In genomic region chr10:117465058-117465660, GRCm38 (mm10) we compare ENCODE assay signal across 21 mouse cellular contexts.
DNase-seq lines count a peak whose midpoint lies in the region; ATAC-seq lines count a peak whose summit lies in the region.
"Had no signal": no experiment of that assay in that cellular context is flagged by ENCODE, and none has a peak within 500 bp of the region (broad histone marks: within the 10 kb centered on the region; RNA-seq: fewer than 3 reads in every experiment).

No protein-coding gene starts in this region.

- H3K36me3 ChIP-seq in kidney, embryonic 16.5 days (ENCODE audit: insufficient read depth, low read length) = no peaks in the 10 kb centered on the region
- H3K36me3 ChIP-seq: embryonic facial prominence, embryonic 12.5 days; embryonic facial prominence, embryonic 15.5 days; hindbrain, embryonic 12.5 days had no signal

- peak; percentile 72 for DNase-seq in heart, adult 11 months
- no peak for DNase-seq in heart, adult 8-10 months (ENCODE audit: low spot score)
- peak; percentile 92 for DNase-seq in adipocyte (ENCODE audit: low spot score)
- peak; percentile 65 for DNase-seq in kidney, postnatal 14 days
- DNase-seq in cerebellum, adult 9-11 months = no peak
- DNase-seq in testis, postnatal 10 days (ENCODE audit: low spot score) = no peak
- DNase-seq: adrenal gland, postnatal 10 days; adrenal gland, postnatal 36 days; cerebellum, adult 18-20 months; cerebellum, adult 9-10 months; cerebellum, postnatal 25 days; gastrocnemius, postnatal 25 days; heart, adult 2 months had no signal

- H3K27ac ChIP-seq in kidney, embryonic 16.5 days (ENCODE audit: low read length) = 0 out of 2 replicates have a peak overlapping the region, but pooled peaks have one; percentile 29
- H3K27ac ChIP-seq: embryonic facial prominence, embryonic 12.5 days; embryonic facial prominence, embryonic 15.5 days; heart, adult 2 months; hindbrain, embryonic 12.5 days had no signal

- no peaks in the 10 kb centered on the region for H3K9me3 ChIP-seq in kidney, embryonic 16.5 days (ENCODE audit: low read length)
- H3K9me3 ChIP-seq: embryonic facial prominence, embryonic 12.5 days; embryonic facial prominence, embryonic 15.5 days; hindbrain, embryonic 12.5 days had no signal

- H3K9ac ChIP-seq in kidney, embryonic 16.5 days (replicated peaks; ENCODE audit: low read length) = no peak overlapping the region
- H3K9ac ChIP-seq: embryonic facial prominence, embryonic 12.5 days; embryonic facial prominence, embryonic 15.5 days; hindbrain, embryonic 12.5 days had no signal

- H3K4me2 ChIP-seq in kidney, embryonic 16.5 days (replicated peaks; ENCODE audit: low read depth, low read length) = no peak overlapping the region
- H3K4me2 ChIP-seq: embryonic facial prominence, embryonic 12.5 days; embryonic facial prominence, embryonic 15.5 days; heart, embryonic 11.5 days; hindbrain, embryonic 12.5 days had no signal

- 68% methylated on average over 12 of the region's 12 CpGs for WGBS in kidney, embryonic 16.5 days

- H3K4me3 ChIP-seq in kidney, embryonic 16.5 days (ENCODE audit: low read length) = no peak overlapping the region
- H3K4me3 ChIP-seq: embryonic facial prominence, embryonic 12.5 days; embryonic facial prominence, embryonic 15.5 days; heart, adult 2 months; hindbrain, embryonic 12.5 days had no signal

- no peaks in the 10 kb centered on the region for H3K27me3 ChIP-seq in kidney, embryonic 16.5 days (ENCODE audit: insufficient read depth, low read length)
- H3K27me3 ChIP-seq: embryonic facial prominence, embryonic 12.5 days; embryonic facial prominence, embryonic 15.5 days; hindbrain, embryonic 12.5 days had no signal

- ATAC-seq in kidney, embryonic 16.5 days (ENCODE audit: low FRiP score, low TSS enrichment) = no peak
- ATAC-seq: activated CD4-positive, CD25-positive, alpha-beta regulatory T cell, adult 4 months; forebrain, embryonic 14.5 days; hindbrain, embryonic 16.5 days had no signal

- peaks cover 9% of the 10 kb centered on the region for H3K4me1 ChIP-seq in kidney, embryonic 16.5 days (ENCODE audit: insufficient read depth, low read length)
- H3K4me1 ChIP-seq: embryonic facial prominence, embryonic 12.5 days; embryonic facial prominence, embryonic 15.5 days; hindbrain, embryonic 12.5 days had no signal

Comparison
In these comparisons a context has a peak if more than half of its experiments do, and no peak if none do; other contexts are left out.
1. DNase-seq: peak in heart, adult 11 months (single experiment), adipocyte (single experiment) and kidney, postnatal 14 days (single experiment); none in heart, adult 8-10 months (single experiment), cerebellum, adult 9-11 months (single experiment) and testis, postnatal 10 days (single experiment).